Mouse (Mus musculus): ENCODE data around the gene Gm20479.

Gene Gm20479

DNA sequence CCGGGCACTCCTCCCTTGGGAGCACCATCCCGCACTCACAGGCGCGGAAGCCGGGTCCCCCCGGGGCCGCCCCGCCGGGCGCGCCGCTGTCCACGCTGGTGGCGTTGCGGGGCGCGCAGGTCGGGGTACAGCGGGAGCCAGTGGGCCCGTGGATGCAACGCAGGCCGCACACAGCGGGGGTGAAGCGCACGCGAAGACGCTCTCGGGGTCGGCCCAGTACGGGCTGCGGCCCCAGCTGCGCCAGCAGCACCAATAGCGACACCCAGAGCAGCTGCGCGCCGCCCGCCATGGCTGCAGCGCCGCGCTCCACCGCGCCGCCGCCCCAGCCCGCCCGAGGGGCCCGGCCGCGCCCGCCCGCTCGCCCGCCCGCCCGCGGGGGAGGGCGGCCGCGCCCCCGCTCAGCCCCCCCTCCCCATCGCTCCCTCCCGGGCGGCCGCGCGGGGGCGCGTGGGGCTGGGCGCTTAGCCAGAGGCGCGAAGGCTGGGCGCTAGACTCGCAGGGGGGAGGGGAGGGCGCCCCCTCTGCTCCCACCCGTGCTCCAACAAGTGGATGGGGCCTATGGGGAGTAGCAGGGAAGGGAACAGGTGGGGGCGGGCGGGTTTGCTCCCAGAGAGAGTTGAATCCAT is 23.8 kb downstream of the Gm20479 start:
- DNase-seq (ENCODE audit: low spot score), result no peak

DNA sequence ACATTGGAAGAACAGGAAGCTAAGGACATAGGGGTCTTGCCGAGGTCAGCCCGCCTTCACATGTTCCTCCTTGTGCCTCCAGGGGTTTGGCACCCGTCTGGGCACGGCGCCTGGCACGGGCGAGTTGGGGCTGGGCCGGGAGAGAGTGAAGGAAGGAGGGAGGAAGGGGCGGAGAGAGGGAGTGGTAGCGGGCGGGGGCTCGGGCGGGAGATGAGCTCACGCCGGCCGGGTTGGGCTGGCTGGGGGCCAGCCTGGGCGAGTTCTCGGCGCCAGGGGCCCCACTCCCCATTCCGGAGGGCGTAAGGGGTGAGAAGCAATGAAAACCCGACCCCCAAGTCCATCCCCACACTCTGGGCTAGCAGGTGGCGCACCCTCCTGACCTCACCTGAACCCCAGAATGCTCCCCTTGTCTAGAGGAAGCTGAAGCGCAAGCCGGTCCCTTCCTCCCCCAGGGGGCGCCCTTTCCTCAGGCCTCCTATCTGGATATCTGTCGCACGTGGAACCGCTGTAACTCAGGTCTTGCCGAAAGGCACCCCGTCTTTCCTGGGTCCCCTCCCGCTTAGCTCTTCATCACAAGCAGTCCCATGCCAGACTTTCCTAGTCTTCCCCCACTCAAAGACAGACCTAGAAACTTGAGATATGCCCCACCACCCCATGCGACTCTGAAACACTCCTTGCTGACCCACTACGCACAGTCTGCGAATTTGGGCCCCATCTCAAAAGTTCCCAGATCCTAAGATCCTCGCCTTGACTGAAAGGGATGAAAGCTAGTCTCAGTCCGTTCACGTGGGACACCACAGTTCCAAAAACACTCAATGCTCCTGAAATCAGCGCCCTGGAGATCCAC is 24.6 kb downstream of the Gm20479 start:
- DNase-seq (ENCODE audit: low spot score), result no peak

DNA sequence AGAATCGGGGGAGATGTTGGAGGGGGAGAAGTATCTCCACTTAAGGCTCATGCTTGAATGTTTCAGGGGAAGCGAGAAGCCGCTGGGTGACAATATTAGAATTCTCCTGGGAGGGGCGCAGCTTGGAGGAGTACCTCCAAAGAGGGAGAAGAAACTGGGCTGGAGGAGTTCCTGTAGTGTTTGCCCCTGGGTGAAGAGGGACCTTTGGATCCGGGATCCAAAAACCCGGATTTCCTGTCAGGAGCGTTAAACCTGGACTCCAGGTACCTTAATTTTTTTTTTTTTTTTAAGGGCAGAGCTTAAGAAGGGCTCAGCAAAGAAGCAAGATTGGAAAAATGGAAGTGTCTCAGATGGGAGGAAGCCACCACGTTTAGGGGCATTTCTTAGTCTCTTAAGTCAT is 25.4 kb downstream of the Gm20479 start:
- DNase-seq (ENCODE audit: low spot score), result no peak

DNA sequence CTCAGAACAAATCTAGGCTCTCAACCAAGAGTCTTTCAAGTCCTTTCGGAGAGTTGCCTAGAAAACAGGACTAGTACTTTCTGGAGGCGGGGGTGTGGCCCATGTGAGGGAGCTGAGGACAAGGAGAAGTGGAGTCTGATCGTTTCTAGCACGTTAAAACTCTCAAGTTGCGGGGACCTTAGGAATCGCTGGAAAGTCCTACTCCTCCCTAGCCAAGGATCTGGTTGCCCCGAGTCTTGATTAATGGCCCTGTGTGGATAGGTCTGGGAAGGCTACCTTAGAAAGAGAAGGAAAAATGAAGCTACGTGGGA is 25.7 kb downstream of the Gm20479 start:
- DNase-seq (ENCODE audit: low spot score), result no peak

DNA sequence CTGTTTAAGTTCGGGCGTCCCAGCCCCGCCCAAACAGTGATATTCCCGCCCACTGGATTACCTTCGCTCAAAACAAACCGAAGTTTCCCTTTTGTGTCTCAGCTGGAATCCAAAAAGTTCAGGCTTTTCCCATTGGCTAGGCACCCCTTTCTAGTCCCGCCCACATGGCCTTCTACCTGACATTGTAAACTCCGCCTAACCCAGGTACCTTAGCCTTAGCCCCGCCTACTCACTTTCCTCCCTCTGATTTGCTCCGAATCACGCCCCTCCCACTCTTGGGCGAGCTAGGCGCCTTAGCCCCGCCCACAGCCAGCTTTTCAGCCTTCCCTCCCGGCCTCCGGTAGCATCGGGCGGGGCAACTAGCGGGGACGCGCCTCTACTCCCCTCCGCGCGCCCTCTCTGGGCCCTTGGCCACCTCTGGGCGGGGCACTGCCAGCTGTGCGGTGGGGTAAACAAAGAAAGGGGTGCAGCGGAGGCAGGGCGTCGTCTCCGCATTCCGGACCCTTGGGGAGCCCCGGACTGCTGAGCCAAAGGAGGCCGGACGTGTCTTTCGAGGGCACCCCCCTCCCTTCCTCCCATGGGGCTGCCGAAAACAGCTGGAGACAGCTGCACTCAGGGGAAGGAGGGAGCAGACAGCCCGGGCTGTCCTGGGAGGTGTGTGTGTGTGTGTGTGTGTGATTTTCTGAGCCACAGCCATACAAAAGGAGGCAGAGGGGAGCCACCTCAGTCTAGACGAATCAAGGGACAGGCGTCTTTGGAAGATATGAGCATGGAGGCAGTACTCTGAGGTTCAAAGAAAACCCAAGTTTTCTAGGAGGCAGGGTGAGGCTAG is 26.3 kb downstream of the Gm20479 start:
- DNase-seq (ENCODE audit: low spot score), result no peak

DNA sequence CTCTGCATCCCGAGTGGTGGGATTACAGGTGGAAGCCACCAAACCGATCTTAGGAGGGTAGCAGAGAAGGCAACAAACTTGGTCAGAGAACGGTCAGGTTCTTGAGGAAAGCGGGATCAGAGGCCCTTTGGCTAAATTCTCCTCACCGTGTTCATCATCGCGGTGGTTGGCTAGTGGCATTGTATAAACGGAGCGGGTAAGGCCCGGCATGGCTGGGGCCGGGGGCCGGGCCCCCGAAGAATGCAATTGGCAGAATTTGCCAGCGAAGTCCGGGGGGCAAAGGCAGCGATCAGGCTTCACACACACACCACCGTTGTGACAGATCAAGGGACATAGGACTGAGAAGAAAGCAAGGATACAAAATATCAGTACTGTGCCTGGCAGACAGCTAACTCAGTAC is 27.2 kb downstream of the Gm20479 start:
- no peak for DNase-seq (ENCODE audit: low spot score)

DNA sequence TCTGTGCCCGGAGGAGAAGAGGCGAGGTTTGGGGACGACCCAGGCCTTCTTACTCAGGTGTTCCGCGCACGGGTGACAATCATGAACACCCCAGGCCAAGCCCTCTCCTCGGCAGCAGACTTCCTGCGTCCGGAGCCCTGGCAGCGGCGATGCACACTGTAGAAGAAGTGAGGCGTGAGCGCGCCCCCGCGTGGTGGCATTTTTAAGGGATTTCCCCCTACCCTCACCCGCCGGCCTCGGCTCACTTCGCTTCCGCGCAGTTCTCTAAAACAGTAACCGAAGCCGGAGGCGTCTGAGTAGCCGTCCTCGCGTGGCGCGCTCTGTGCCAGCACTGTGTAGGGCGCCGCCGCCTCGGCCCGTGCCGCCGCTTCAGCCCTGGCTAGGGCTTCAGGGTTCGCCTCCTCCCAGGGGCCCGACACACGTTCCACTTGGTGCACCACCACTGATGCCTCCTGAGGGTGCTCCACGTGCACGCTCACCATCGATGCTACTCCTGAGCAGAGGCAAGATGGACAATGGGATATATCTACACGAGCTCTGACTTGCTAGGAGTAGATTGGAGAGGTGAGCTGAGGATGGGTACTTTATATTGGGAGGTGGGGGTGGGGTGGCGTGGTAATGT is 27.8 kb downstream of the Gm20479 start:
- DNase-seq (ENCODE audit: low spot score), result peak; percentile 71

DNA sequence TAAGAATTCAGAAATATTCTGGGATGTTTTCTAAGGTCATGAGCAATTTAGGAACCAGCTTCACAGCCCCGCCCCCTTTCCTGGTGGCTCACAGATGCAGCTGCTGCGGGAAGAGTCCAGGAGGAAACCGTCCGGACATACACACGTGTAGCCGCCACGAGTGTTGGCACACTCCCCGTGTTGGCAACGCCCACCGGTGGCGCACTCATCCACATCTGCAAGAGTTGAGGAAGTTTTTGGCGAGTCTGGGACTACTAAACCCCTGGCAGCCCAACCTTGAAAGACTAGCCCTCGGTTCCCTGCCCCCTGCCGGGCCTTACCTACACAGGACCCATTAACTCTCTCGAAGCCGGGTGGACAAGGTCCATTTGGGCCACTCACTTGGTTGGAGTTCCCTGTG is 28.6 kb downstream of the Gm20479 start:
- no peak for DNase-seq (ENCODE audit: low spot score)

DNA sequence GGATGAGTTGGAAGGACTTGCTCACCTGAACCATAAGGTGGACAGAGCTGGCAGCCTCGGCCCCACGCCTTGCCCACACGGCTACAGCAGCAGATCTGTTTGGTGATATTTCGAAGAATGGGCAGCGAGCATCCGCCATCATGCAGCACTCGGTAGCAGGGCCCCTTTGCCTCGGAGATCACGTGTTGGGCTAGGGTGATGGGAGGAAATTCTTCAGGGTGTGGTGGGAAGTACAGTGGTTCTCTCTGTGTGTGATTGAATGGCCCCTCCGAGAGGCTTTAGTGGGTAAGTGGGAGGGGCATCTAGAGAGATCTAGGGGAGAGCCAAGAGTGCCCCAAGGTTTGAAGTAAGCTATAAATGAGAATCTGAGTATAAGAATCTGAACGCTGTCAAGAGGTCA is 29.1 kb downstream of the Gm20479 start:
- DNase-seq (ENCODE audit: low spot score), result no peak

DNA sequence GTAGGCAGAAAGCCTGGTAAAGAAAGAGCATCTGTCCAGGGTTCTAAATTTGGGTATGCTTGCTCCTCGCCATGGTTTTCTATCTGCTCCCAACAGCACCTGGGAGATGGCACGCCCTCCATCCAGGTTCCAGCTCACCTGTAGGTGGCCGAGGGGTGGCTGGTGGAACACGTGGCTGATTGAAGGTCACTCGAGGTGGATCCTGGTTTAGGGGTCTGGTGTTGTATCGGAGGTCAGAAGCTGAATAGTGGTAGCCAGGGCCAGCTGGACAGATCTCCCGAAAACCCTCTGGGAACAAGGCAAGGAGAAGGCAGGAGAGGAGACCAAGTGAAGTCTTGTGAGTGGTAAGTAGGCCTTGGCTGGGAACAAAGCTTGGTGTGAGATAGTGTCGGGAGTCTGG is 29.7 kb downstream of the Gm20479 start:
- no peak for DNase-seq (ENCODE audit: low spot score)

DNA sequence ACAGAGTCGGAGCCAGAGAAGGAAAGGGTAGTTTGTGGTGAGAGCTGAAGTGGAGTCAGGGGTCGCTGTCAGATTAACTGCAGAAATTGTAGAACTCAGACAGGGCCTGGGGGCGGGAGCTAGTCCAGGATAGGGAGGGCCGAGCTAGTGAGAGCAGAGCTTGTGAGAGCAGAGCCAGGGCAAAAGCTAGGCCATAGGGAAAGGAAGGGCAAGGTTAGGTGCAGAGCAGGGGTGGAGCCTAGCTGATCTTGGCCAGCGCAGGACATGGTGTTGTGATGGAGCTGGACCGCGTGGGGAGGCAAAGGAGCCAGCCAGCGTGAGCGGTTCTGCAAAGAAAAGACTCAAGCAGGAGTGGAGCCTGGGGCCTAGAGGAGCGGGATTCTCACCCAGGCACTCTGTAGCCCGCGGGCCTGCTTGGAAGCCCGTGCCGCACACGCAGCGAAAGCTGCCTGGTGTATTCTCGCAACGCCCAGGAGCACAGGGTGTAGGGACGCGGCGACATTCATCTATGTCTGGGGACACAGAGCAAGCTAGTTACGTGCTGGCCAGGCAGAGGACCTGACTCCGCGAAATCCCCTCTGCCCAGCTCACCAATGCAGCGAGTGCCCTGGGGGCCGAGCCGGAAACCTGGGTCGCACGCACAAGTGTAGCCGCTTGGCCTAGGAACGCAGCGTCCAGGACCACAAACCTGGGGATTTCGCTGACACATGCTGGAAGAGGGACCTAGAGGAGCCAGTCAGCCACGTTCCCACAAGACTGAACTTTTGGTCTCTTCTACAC is 30.9 kb downstream of the Gm20479 start:
- DNase-seq (ENCODE audit: low spot score), result no peak

DNA sequence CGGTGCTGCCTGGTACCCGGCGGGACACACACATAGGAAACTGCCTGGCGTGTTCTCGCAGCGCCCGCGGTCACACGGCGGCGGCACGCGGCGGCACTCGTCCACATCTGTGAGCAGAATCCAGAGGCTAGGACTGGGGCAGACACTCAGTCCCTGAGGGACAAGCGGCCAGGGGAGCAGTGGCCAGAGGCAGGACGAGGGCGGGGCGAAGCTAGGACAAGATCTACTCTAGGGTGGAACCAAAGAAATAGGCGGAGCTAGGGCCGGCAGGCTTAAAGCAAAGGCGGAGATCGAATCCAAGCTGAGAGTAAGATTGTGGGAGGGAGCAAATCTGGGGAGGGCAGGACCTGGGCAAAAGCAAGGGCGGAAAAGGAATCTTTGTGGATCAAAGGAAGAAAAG is 31.5 kb downstream of the Gm20479 start:
- no peak for DNase-seq (ENCODE audit: low spot score)

DNA sequence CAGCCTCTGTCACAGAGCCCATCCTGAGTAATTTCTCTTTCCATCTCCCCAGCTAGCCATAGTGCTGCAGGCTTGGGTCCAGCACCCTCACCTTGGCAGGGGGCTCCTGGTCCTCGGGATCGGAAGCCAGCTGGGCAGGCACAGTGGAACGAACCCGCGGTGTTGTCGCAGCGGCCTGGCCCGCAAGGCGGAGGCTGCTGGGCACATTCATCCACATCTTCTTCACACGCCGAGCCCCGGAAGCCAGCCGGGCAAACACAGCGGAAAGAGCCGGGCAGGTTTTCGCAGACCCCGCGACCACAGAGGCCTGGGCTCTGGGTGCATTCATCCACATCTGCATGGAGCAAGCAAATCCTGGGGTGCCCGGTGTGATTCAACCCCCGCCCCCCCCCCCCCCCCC is 32.3 kb downstream of the Gm20479 start:
- no peak for DNase-seq (ENCODE audit: low spot score)

DNA sequence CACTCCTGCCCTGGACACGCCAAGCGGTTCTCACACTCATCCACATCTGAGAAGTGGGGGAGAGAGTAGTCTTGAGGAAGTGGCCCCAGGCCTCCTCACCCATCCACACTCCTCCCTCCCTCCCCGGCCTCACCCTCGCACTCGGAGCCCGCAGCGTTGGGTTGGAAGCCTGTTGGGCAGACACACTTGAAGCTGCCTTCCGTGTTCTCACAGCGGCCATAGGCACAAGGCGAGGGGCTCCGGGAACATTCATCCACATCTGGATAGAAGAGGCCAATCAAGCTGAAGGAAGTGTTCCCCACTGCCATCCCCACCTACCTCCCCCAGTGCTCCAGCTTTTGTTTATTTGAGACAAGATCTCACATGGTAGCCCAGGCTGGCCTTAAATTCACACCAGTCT is 33.1 kb downstream of the Gm20479 start:
- no peak for DNase-seq (ENCODE audit: low spot score)

DNA sequence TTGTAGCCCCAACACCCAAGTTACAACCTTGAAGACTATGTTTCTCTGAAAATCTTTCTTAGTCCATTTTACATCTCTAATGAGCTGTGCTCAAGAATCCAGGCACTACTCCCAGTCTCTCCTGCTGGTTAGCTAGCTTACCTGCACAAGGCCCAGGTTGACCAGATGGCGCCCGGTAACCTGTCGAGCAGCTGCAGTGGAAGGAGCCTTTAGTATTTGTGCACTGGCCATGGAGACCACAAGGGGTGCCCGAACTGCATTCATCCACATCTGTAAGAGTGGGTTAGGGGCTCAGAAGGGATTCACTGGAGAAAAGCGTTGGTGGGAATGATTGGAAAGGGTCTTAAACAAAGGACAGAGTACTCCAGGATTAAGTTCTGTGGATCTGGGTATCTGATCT is 34.2 kb downstream of the Gm20479 start:
- DNase-seq (ENCODE audit: low spot score), result no peak

DNA sequence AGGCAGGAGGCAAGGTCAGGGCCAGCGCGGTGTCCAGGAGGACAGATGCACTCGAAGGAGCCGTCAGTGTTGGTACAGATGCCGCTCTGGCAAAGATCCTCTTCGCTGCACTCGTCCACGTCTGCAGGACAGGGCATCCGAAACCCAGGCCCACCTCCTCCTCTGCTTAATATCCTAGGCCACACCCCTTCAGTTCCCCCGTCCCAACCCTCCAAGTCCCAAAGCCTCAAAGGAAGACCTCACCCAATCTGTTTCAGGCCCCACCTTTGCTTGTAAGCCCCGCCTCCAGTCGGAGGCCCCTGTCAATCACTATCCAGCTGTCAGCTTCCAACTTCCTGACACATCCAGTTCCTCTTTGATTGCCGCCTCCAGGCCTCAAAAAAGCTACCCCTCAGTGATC is 34.9 kb downstream of the Gm20479 start:
- DNase-seq (ENCODE audit: low spot score), result no peak

DNA sequence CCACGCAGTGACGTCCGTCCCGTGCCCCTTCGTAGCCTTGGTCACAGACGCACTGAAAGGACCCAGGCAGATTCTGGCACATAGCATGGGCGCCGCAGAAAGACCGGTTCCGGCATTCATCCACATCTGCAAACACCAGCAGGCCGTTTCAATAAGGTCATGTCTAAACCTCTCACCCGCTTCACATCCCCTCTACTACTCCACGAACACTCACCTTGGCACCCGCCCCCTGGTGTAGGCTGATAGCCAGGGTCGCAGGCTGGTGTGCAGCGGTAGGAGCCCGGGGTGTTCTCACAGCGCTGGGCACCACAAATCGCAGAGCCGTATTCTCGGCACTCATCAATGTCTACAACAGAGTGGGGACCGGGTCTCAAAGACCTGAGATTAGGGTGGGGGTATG is 37.8 kb downstream of the Gm20479 start:
- no peak for DNase-seq (ENCODE audit: low spot score)

DNA sequence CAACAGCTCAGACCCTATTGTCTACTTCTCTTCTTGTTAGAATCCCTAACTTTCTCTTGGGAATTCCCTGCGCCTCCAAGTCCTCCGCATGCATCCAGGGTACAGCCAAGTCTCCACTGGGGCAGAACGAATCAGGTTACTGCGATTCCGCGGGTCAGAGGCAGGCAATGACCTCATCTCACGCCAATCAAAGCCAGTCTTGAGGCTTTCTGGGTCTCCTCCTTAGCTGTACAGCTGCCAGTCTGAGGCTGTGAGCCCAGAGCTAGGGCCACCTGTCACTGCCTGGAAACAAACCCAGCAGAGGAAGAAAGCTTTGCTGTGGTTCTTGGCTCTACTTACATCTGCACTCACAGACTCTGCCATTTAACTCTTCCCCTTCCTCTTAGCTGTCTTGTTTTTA is 41.3 kb downstream of the Gm20479 start:
- no peak for DNase-seq (ENCODE audit: low spot score)

DNA sequence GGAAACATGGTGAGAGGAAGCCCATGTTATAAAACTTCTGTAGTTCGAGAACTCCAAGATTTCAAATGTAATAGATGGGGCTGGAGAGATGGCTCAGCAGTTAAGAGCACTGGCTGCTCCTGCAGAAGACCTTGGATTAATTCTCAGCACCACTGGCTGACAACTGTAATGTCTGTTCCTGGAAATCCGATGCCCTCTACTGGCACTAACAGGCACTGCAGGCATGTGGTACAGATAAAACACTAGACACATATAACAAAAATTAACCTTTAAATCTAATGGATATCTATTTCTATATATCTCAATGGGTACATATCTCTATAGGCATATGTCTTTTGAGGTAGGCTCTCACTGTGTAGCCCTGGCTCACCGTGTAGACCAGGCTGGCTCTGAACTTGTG is 42.8 kb downstream of the Gm20479 start:
- no peak for DNase-seq (ENCODE audit: low spot score)

DNA sequence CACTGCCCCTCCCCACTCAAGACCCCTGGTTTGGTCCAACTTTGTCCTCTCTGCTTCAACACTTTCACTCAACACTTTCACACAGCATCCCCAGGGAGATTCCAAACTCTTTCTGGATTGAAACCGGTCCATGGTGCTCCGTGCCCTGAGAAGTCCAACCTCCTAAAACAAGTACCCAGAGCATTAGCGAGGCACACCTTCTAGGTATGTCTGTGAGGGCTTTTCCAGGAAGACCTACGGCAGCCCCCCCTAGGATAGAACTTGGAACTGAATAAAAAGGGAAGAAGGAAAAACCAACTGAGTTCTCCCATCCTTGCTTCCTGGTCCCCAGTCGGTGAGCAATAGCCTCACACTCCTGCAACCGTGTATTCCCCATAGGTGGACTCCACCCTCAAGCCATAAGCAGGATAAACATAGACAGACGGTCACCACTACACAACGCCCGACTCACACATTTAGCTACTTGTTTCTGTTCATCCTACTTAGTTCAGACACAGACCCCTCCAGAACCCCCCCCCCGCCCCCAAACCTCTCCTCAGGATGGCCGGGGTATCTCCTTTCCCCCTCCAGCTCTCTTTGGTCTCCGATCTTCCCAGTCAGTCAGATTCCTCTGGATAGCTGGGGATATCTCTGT is 45.5 kb downstream of the Gm20479 start:
- DNase-seq (ENCODE audit: low spot score), result no peak

DNA sequence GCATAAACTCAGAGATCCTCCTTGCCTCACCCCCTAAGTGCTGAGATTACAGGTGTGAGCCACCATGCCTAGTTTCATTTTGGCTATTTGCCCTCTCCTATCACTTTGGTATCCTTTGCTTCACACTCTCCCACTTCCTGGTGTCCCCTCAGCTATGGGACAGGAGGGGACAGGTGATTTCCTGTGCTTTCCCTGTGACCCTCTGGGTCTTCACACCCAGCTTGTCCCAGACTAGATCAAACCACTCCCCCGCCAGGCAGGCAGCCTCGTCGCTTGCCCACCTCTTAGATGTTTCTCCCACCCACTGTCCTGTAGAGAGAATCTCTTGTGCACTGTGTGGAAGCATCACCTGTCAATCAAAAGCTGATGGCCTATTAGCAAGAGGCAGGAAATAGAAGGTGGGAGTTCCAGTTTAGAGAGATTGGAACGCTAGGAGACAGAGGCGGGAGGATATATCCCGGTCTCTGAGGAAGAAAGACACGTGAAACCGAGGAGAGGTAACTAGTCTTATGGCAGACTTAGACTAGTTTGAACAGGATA is 46.2 kb downstream of the Gm20479 start:
- DNase-seq (ENCODE audit: low spot score), result no peak

Data from layer of hippocampus, adult 9-10 months (tissue).